Mouse (Mus musculus): ENCODE results near the gene Agbl3. TPM values are rescaled to one million over a fixed set of nuclear protein-coding genes. Genes with fewer than 3 reads are reported as not detected.

Agbl3 gene
- polyA plus RNA-seq, 1 experiment from 2014 or later = 16.0 TPM

- Histone ChIP-seq H3K36me3 (ENCODE audit: insufficient read depth, low read length) (peaks cover 7% of the 10 kb centered on the region; the same call in 1 of the 2 replicates), H3K4me2 (replicated peaks; ENCODE audit: low read depth, low read length) (0 out of 2 replicates have a peak overlapping the region, but pooled peaks have one; percentile 8), H3K4me1 (ENCODE audit: insufficient read depth, low read depth, low read length) (peaks cover 9% of the 10 kb centered on the region; the same call in 1 of the 2 replicates), H3K9me3 (ENCODE audit: low read length) (no peaks in the 10 kb centered on the region), H3K27ac (ENCODE audit: low read length) (peak overlapping the region; percentile 79), H3K9ac (replicated peaks; ENCODE audit: low read depth) (0 out of 2 replicates have a peak overlapping the region, but pooled peaks have one; percentile 16), H3K27me3 (replicated peaks; ENCODE audit: insufficient read depth, low read length) (no peaks in the 10 kb centered on the region), H3K4me3 (ENCODE audit: low read depth, low read length) (no peak overlapping the region)
- ATAC-seq = peak; percentile 88
- DNase-seq (ENCODE audit: low spot score) = peak; percentile 86
- TF ChIP-seq CTCF (IDR thresholded peaks at IDR 0.05) (no peak), EP300 (IDR thresholded peaks at IDR 0.05) (peak; percentile 76; the same call in 1 of the 2 replicates)
- WGBS = 46% methylated on average over 10 of the region's 10 CpGs
These were observed 123.6 kb downstream of the Agbl3 start for GRCm38 (mm10) chr6:34903851-34904250.

GRCm38 (mm10) chr6:34904361-34904760 lies 124.1 kb downstream of the Agbl3 start:
- peak; percentile 68 for ATAC-seq
- Histone ChIP-seq H3K27ac (ENCODE audit: low read length) (peak overlapping the region; percentile 79), H3K9ac (replicated peaks; ENCODE audit: low read depth) (0 out of 2 replicates have a peak overlapping the region, but pooled peaks have one; percentile 16), H3K4me1 (ENCODE audit: insufficient read depth, low read depth, low read length) (peaks cover 9% of the 10 kb centered on the region; the same call in 1 of the 2 replicates), H3K27me3 (replicated peaks; ENCODE audit: insufficient read depth, low read length) (no peaks in the 10 kb centered on the region), H3K4me3 (ENCODE audit: low read depth, low read length) (no peak overlapping the region), H3K36me3 (ENCODE audit: insufficient read depth, low read length) (peaks cover 7% of the 10 kb centered on the region; the same call in 1 of the 2 replicates), H3K9me3 (ENCODE audit: low read length) (no peaks in the 10 kb centered on the region), H3K4me2 (replicated peaks; ENCODE audit: low read depth, low read length) (0 out of 2 replicates have a peak overlapping the region, but pooled peaks have one; percentile 8)
- peak; percentile 68 for DNase-seq (ENCODE audit: low spot score)
- TF ChIP-seq CTCF (IDR thresholded peaks at IDR 0.05) = no peak
- TF ChIP-seq EP300 (IDR thresholded peaks at IDR 0.05) = 0 out of 2 replicates have a peak, but pooled peaks have one; percentile 6
- 37% methylated on average over 6 of the region's 6 CpGs for WGBS

GRCm38 (mm10) chr6:34906125-34906524 lies 125.9 kb downstream of the Agbl3 start:
- peaks cover 17% of the 10 kb centered on the region; the same call in 1 of the 2 replicates for H3K4me1 ChIP-seq (ENCODE audit: insufficient read depth, low read depth, low read length)
- no peak overlapping the region for H3K4me3 ChIP-seq (ENCODE audit: low read depth, low read length)
- 44% methylated on average over 2 of the region's 2 CpGs for WGBS
- DNase-seq (ENCODE audit: low spot score) = peak; percentile 35
- peaks cover 7% of the 10 kb centered on the region; the same call in 1 of the 2 replicates for H3K36me3 ChIP-seq (ENCODE audit: insufficient read depth, low read length)
- no peak overlapping the region for H3K4me2 ChIP-seq (replicated peaks; ENCODE audit: low read depth, low read length)
- no peaks in the 10 kb centered on the region for H3K27me3 ChIP-seq (replicated peaks; ENCODE audit: insufficient read depth, low read length)
- H3K9me3 ChIP-seq (ENCODE audit: low read length) = no peaks in the 10 kb centered on the region
- no peak for ATAC-seq
- H3K9ac ChIP-seq (replicated peaks; ENCODE audit: low read depth) = no peak overlapping the region
- peak; percentile 50 for TF ChIP-seq CTCF (IDR thresholded peaks at IDR 0.05)
- no peak for TF ChIP-seq EP300 (IDR thresholded peaks at IDR 0.05)
- 0 out of 2 replicates have a peak overlapping the region, but pooled peaks have one; percentile 9 for H3K27ac ChIP-seq (ENCODE audit: low read length)

- Histone ChIP-seq H3K36me3 (ENCODE audit: insufficient read depth, low read length) (peaks cover 7% of the 10 kb centered on the region; the same call in 1 of the 2 replicates), H3K9ac (replicated peaks; ENCODE audit: low read depth) (no peak overlapping the region), H3K4me2 (replicated peaks; ENCODE audit: low read depth, low read length) (no peak overlapping the region), H3K4me1 (ENCODE audit: insufficient read depth, low read depth, low read length) (peaks cover 17% of the 10 kb centered on the region; the same call in 1 of the 2 replicates), H3K9me3 (ENCODE audit: low read length) (no peaks in the 10 kb centered on the region), H3K4me3 (ENCODE audit: low read depth, low read length) (no peak overlapping the region), H3K27me3 (replicated peaks; ENCODE audit: insufficient read depth, low read length) (no peaks in the 10 kb centered on the region), H3K27ac (ENCODE audit: low read length) (0 out of 2 replicates have a peak overlapping the region, but pooled peaks have one; percentile 9)
- TF ChIP-seq EP300 (IDR thresholded peaks at IDR 0.05) (no peak), CTCF (IDR thresholded peaks at IDR 0.05) (no peak)
- ATAC-seq (no peak), DNase-seq (ENCODE audit: low spot score) (peak; percentile 33)
- 54% methylated on average over 4 of the region's 4 CpGs for WGBS
These were observed 126.4 kb downstream of the Agbl3 start for GRCm38 (mm10) chr6:34906661-34907060.

GRCm38 (mm10) chr6:34907121-34907614 lies 126.9 kb downstream of the Agbl3 start:
- Histone ChIP-seq H3K27ac (ENCODE audit: low read length) (0 out of 2 replicates have a peak overlapping the region, but pooled peaks have one; percentile 9), H3K4me2 (replicated peaks; ENCODE audit: low read depth, low read length) (no peak overlapping the region), H3K27me3 (replicated peaks; ENCODE audit: insufficient read depth, low read length) (no peaks in the 10 kb centered on the region), H3K4me3 (ENCODE audit: low read depth, low read length) (no peak overlapping the region), H3K9me3 (ENCODE audit: low read length) (no peaks in the 10 kb centered on the region), H3K9ac (replicated peaks; ENCODE audit: low read depth) (no peak overlapping the region), H3K4me1 (ENCODE audit: insufficient read depth, low read depth, low read length) (peaks cover 17% of the 10 kb centered on the region; the same call in 1 of the 2 replicates), H3K36me3 (ENCODE audit: insufficient read depth, low read length) (peaks cover 7% of the 10 kb centered on the region; the same call in 1 of the 2 replicates)
- no peak for TF ChIP-seq EP300 (IDR thresholded peaks at IDR 0.05)
- DNase-seq (ENCODE audit: low spot score) (no peak), ATAC-seq (no peak)
- 63% methylated on average over 2 of the region's 2 CpGs for WGBS

GRCm38 (mm10) chr6:34907696-34908260 lies 127.5 kb downstream of the Agbl3 start:
- H3K9ac ChIP-seq (replicated peaks; ENCODE audit: low read depth) = no peak overlapping the region
- no peak overlapping the region for H3K4me2 ChIP-seq (replicated peaks; ENCODE audit: low read depth, low read length)
- no peaks in the 10 kb centered on the region for H3K9me3 ChIP-seq (ENCODE audit: low read length)
- no peaks in the 10 kb centered on the region for H3K27me3 ChIP-seq (replicated peaks; ENCODE audit: insufficient read depth, low read length)
- peaks cover 17% of the 10 kb centered on the region; the same call in 1 of the 2 replicates for H3K4me1 ChIP-seq (ENCODE audit: insufficient read depth, low read depth, low read length)
- TF ChIP-seq CTCF (IDR thresholded peaks at IDR 0.05) (no peak), EP300 (IDR thresholded peaks at IDR 0.05) (no peak)
- ATAC-seq (no peak), DNase-seq (ENCODE audit: low spot score) (no peak)
- no peak overlapping the region for H3K4me3 ChIP-seq (ENCODE audit: low read depth, low read length)
- no peak overlapping the region for H3K27ac ChIP-seq (ENCODE audit: low read length)
- H3K36me3 ChIP-seq (ENCODE audit: insufficient read depth, low read length) = peaks cover 7% of the 10 kb centered on the region; the same call in 1 of the 2 replicates
- 75% methylated on average over 18 of the region's 18 CpGs for WGBS

Other genes starting within 250 kb of the Agbl3 start
- 249 and 273 TPM in 2 replicates for gene Cald1, start 181.9 kb upstream of the Agbl3 start, polyA plus RNA-seq (2015; fragmentation: Nextera tagmentation; extraction: Ambion mirVana)
- 30.6 and 34.9 TPM in 2 replicates for gene Tmem140, start 82.7 kb downstream of the Agbl3 start, polyA plus RNA-seq (2015; fragmentation: Nextera tagmentation; extraction: Ambion mirVana)
- gene Cyren, start 97.6 kb downstream of the Agbl3 start, polyA plus RNA-seq (2015; fragmentation: Nextera tagmentation; extraction: Ambion mirVana) = 12.6 and 13.8 TPM in 2 replicates
- gene Wdr91, start 130.4 kb downstream of the Agbl3 start, polyA plus RNA-seq (2015; fragmentation: Nextera tagmentation; extraction: Ambion mirVana) = 19.9 and 21.1 TPM in 2 replicates
- 0.10 TPM in 1 of 2 replicates, not detected in the other for gene Stra8, start 139.7 kb downstream of the Agbl3 start, polyA plus RNA-seq (2015; fragmentation: Nextera tagmentation; extraction: Ambion mirVana)
- gene Slc23a4, start 208.0 kb downstream of the Agbl3 start, polyA plus RNA-seq (2015; fragmentation: Nextera tagmentation; extraction: Ambion mirVana) = 0.43 and 0.52 TPM in 2 replicates